Mouse (Mus musculus) heart, embryonic 12.5 days (tissue): Measurements from ENCODE around the gene Ints7. TPM values are rescaled to one million over a fixed set of nuclear protein-coding genes. Genes with fewer than 3 reads are reported as not detected.

Experiments used
- ATAC-seq: fragments of 200-750 bp; cut with Nextera tagmentation; 2 replicates; pipeline ENCODE4 v1.8.0; 2017; ENCODE audit warnings: moderate TSS enrichment, moderate library complexity; ENCODE audit not compliant: insufficient number of reproducible peaks, low FRiP score
- H3K27ac ChIP-seq: fragments of 300-500 bp; sonication (generic); 2 replicates; pipeline ENCODE4 v1.5.1; 2016; ENCODE audit warnings: mild to moderate bottlenecking, moderate library complexity; ENCODE audit not compliant: poor library complexity, severe bottlenecking
- H3K27me3 ChIP-seq: fragments of 300-500 bp; sonication (generic); replicated peaks from 2 replicates; pipeline ENCODE4 v1.6.1; 2016; ENCODE audit warnings: mild to moderate bottlenecking, moderate library complexity
- H3K36me3 ChIP-seq: fragments of 300-500 bp; sonication (generic); 2 replicates; pipeline ENCODE4 v1.6.1; 2016; ENCODE audit warnings: mild to moderate bottlenecking, moderate library complexity
- H3K4me1 ChIP-seq: fragments of 300-500 bp; sonication (generic); replicated peaks from 2 replicates; pipeline ENCODE4 v1.6.1; 2016; ENCODE audit warnings: mild to moderate bottlenecking
- H3K4me2 ChIP-seq: fragments of 300-500 bp; sonication (generic); 2 replicates; pipeline ENCODE4 v1.6.1; 2016; ENCODE audit warnings: mild to moderate bottlenecking, moderate library complexity
- H3K4me3 ChIP-seq: fragments of 300-500 bp; sonication (generic); 2 replicates; pipeline ENCODE4 v1.5.1; 2016; ENCODE audit warnings: mild to moderate bottlenecking
- H3K9ac ChIP-seq: fragments of 300-500 bp; sonication (generic); 2 replicates; pipeline ENCODE4 v1.6.1; 2016; ENCODE audit warnings: mild to moderate bottlenecking, moderate library complexity
- H3K9me3 ChIP-seq: fragments of 300-500 bp; sonication (generic); replicated peaks from 2 replicates; pipeline ENCODE4 v1.6.1; 2016; ENCODE audit warnings: mild to moderate bottlenecking, moderate library complexity
- WGBS: fragments of 180-500 bp; shearing (Covaris S2); methylation state at CpG from one replicate; pipeline ENCODE4 v1.1.7; 2016; 5-methylcytosine and 5-hydroxymethylcytosine counted together
- polyA plus RNA-seq: library from polyadenylated mRNA; unstranded; fragments of >200 nt; fragmentation: Nextera tagmentation; extraction: Ambion mirVana; gene quantifications from 2 replicates; pipeline ENCODE4 v1.2.1, GENCODE M21; 2016

The Ints7 gene
- polyA plus RNA-seq, 1 experiment from 2014 or later: 51.8 TPM

DNA sequence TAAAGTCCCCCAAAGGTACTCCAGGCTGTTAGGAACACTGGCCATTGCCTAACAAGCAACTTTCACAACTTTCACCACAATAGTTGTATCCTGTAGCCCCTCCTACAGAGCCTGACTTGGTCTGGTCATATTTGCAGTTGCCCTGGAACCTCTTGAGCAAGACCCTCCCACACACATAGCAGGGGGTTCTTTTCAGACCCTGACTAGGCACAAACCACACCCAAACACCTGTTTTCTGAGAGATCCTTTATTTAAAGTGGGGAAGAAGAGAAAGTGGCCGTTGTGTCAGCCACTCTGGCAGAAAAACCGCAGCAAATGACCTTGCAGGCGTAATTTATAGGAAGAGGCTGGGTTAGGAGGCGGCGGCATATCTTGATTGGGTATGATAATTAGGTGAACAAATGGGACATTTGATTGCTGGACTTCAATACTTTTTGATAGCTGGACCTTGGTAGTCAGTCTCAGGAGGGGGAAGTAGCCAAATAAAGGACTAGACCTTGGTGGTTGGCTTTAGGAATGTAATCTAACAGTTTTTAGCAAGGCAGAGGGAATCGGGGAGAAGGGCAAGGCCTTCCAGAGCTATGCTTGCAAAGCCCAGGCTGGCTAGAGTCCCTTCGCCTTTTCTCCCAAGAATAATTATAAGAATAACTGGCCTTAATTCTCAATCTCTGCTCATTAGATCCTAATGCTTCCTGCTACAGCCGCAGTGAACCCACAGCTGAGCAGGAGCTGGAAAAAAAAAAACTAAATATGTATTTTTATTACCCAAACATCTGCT is 85.8 kb downstream of the Ints7 start:
- Histone ChIP-seq H3K9ac (no peak overlapping the region), H3K27me3 (no peaks in the 10 kb centered on the region), H3K36me3 (no peaks in the 10 kb centered on the region), H3K9me3 (no peaks in the 10 kb centered on the region), H3K27ac (no peak overlapping the region), H3K4me1 (0 out of 2 replicates have a peak, but pooled peaks cover 9% of the 10 kb centered on the region), H3K4me3 (no peak overlapping the region), H3K4me2 (no peak overlapping the region)
- WGBS: 75% methylated on average over 8 of the region's 8 CpGs
- no peak for ATAC-seq

GRCm38 (mm10) chr1:191662178-191662898 is 86.9 kb downstream of the Ints7 start:
- WGBS: 49% methylated on average over 9 of the region's 9 CpGs
- no peaks in the 10 kb centered on the region for H3K36me3 ChIP-seq
- 0 out of 2 replicates have a peak, but pooled peaks cover 9% of the 10 kb centered on the region for H3K4me1 ChIP-seq
- H3K9ac ChIP-seq: no peak overlapping the region
- no peak overlapping the region for H3K4me3 ChIP-seq
- no peaks in the 10 kb centered on the region for H3K9me3 ChIP-seq
- no peak overlapping the region for H3K27ac ChIP-seq
- no peak for ATAC-seq
- H3K27me3 ChIP-seq: no peaks in the 10 kb centered on the region
- no peak overlapping the region for H3K4me2 ChIP-seq

GRCm38 (mm10) chr1:191662899-191663500 is 87.6 kb downstream of the Ints7 start:
- H3K9ac ChIP-seq: no peak overlapping the region
- ATAC-seq: no peak
- H3K27ac ChIP-seq: no peak overlapping the region
- H3K4me2 ChIP-seq: no peak overlapping the region
- H3K4me1 ChIP-seq: 0 out of 2 replicates have a peak, but pooled peaks cover 9% of the 10 kb centered on the region
- no peaks in the 10 kb centered on the region for H3K27me3 ChIP-seq
- no peaks in the 10 kb centered on the region for H3K36me3 ChIP-seq
- WGBS: 42% methylated on average over 8 of the region's 8 CpGs
- H3K9me3 ChIP-seq: no peaks in the 10 kb centered on the region
- H3K4me3 ChIP-seq: no peak overlapping the region

DNA sequence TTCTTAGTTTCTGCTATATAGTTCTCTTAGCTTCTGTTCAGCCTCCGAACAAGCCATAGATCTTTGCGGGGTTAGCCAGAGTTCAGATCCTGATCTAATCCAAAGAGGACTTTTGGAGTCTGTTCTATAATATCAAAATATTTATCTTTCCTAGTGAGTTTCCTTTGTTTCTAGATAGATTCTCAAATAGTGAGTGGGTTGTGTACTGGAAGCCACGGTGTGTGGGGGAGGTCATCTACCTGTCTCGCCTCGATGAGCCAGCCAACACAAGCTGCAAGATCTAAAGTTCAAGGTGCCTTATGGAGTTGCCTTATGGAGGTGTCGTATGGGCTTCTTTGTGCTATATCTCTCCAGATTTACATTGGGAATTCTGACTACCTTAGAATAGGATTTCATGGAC is 88.2 kb downstream of the Ints7 start:
- Histone ChIP-seq H3K9me3 (no peaks in the 10 kb centered on the region), H3K36me3 (no peaks in the 10 kb centered on the region)
- WGBS: 83% methylated on average over 6 of the region's 6 CpGs

GRCm38 (mm10) chr1:191666351-191666750 is 90.9 kb downstream of the Ints7 start:
- ATAC-seq: no peak
- Histone ChIP-seq H3K27ac (no peak overlapping the region), H3K27me3 (no peaks in the 10 kb centered on the region), H3K36me3 (no peaks in the 10 kb centered on the region), H3K9me3 (no peaks in the 10 kb centered on the region), H3K4me3 (no peak overlapping the region), H3K9ac (no peak overlapping the region), H3K4me1 (0 out of 2 replicates have a peak, but pooled peaks cover 9% of the 10 kb centered on the region), H3K4me2 (no peak overlapping the region)
- 80% methylated on average over 11 of the region's 11 CpGs for WGBS

More for the DNA sequence above, 88.2 kb downstream of the Ints7 start:
- no peak overlapping the region for H3K4me2 ChIP-seq
- ATAC-seq: no peak
- H3K4me3 ChIP-seq: no peak overlapping the region
- no peak overlapping the region for H3K27ac ChIP-seq
- no peak overlapping the region for H3K9ac ChIP-seq
- H3K27me3 ChIP-seq: no peaks in the 10 kb centered on the region
- 0 out of 2 replicates have a peak, but pooled peaks cover 9% of the 10 kb centered on the region for H3K4me1 ChIP-seq

DNA sequence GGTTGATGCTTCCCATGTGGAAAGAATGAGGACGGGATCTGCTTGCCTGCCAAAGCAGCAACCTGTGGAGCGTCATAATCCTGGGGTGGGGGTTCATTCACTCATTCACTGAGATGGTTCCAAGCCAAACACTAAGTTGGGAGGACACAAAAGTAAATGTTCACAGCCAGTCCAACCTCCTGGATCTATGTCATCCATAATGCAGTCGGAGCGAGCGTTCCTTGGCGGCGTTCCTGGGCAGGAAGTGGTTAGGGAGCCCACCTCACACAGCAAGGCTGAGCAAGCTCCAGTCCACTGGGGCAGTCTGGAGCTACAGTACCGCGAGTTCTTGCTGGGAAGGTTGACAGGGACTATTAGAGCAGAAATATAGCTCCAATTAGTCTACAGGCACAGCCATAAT is 92.6 kb downstream of the Ints7 start:
- WGBS: 77% methylated on average over 9 of the region's 9 CpGs
- H3K9me3 ChIP-seq: no peaks in the 10 kb centered on the region
- no peak overlapping the region for H3K4me2 ChIP-seq
- no peak overlapping the region for H3K27ac ChIP-seq
- H3K4me3 ChIP-seq: no peak overlapping the region
- no peaks in the 10 kb centered on the region for H3K36me3 ChIP-seq
- ATAC-seq: no peak
- H3K9ac ChIP-seq: no peak overlapping the region
- no peaks in the 10 kb centered on the region for H3K27me3 ChIP-seq
- H3K4me1 ChIP-seq: no peaks in the 10 kb centered on the region

Other genes with a start within 250 kb of the Ints7 start
- 16.6 and 18.1 TPM in 2 replicates for gene Tmem206, start 249.7 kb upstream of the Ints7 start, polyA plus RNA-seq
- gene Ppp2r5a, start 172.4 kb upstream of the Ints7 start, polyA plus RNA-seq: 43.0 and 45.6 TPM in 2 replicates
- 40.3 and 43.3 TPM in 2 replicates for gene Dtl, start 92 bp upstream of the Ints7 start, polyA plus RNA-seq
- gene Lpgat1, start 142.2 kb downstream of the Ints7 start, polyA plus RNA-seq: 64.8 and 67.4 TPM in 2 replicates
- gene Nek2, start 245.8 kb downstream of the Ints7 start, polyA plus RNA-seq: 37.9 and 39.5 TPM in 2 replicates